Mouse (Mus musculus): Measurements from ENCODE around the gene Plpp7. TPM values are rescaled to one million over a fixed set of nuclear protein-coding genes. Genes with fewer than 3 reads are reported as not detected.
A peak's percentile ranks its signal among the peaks of the same experiment; 100 is the strongest.

Gene Plpp7
- total and polyA plus RNA-seq, 3 experiments = 0.25 TPM; not detected in 2

- no peak for DNase-seq (ENCODE audit: extremely low read depth)
Observed at GRCm38 (mm10) chr2:32131866-32132566, 36.7 kb downstream of the Plpp7 start.

DNA sequence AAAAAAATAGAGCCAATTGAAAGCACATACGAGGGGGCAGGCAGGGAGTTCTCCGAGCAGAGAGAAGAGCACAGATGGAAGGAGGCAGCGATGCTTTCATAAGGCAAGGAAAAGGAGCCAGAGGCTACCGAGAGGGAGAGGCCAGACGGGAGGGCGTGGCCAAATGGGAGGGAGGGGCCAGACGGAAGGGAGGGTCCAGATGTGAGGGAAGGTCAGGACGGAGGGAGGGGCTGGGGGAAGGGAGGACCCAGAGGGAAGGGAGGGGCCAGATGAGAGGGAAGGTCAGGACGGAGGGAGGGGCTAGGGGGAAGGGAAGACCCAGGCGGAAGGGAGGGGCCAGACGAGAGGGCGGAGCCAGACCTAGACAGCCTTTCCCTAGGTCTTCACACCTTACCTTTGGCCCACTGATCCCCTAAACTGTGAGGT, 37.3 kb downstream of the Plpp7 start:
- Histone ChIP-seq H3K36me3 (replicated peaks in 1 of 2; ENCODE audit: control insufficient read depth in 1 of 2, insufficient read depth in 1 of 2, low read length in 1 of 2) (no peaks in the 10 kb centered on the region), H3K4me1 (ENCODE audit: control insufficient read depth in 1 of 2, insufficient read depth in 2 of 2) (peaks cover 0 to 38% of the 10 kb centered on the region in 2 experiments; a peak in 3 of 4 replicates), H3K27ac (ENCODE audit: insufficient read depth, low read depth) (no peak overlapping the region), H3K9ac (ENCODE audit: insufficient read depth, low read depth) (no peak overlapping the region), H3K4me2 (ENCODE audit: insufficient read depth, low read depth, poor library complexity, severe bottlenecking) (peak overlapping the region; percentile 50), H3K27me3 (replicated peaks) (peaks cover 6% of the 10 kb centered on the region), H3K79me2 (replicated peaks; ENCODE audit: control insufficient read depth, extremely low read depth, insufficient read depth, poor library complexity, severe bottlenecking) (no peaks in the 10 kb centered on the region), H3K4me3 (replicated peaks in 1 of 3; ENCODE audit: low read depth in 2 of 3, low read length in 2 of 3, poor library complexity in 1 of 3) (no peak overlapping the region), H3K9me3 (replicated peaks; ENCODE audit: low read length) (no peaks in the 10 kb centered on the region)
- no peak for TF ChIP-seq CTCF (conservative IDR thresholded peaks at IDR 0.05 in 1 of 2, IDR thresholded peaks at IDR 0.05 in 1 of 2; ENCODE audit: low read depth in 2 of 2, low read length in 2 of 2)
- TF ChIP-seq MXI1 (IDR thresholded peaks at IDR 0.05; ENCODE audit: low read depth, low read length) = no peak
- no peak for TF ChIP-seq TCF12 (IDR thresholded peaks at IDR 0.05; ENCODE audit: low read depth, low read length)
- no peak for TF ChIP-seq USF1 (IDR thresholded peaks at IDR 0.05; ENCODE audit: low read depth, low read length)
- TF ChIP-seq ZNF384 (IDR thresholded peaks at IDR 0.05; ENCODE audit: low read depth, low read length) = peak; percentile 64; the same call in 1 of the 2 replicates
- no peak for TF ChIP-seq NRF1 (IDR thresholded peaks at IDR 0.05; ENCODE audit: low read depth, low read length)
- no peak for TF ChIP-seq EP300 (IDR thresholded peaks at IDR 0.05; ENCODE audit: low read length)
- TF ChIP-seq MAZ (IDR thresholded peaks at IDR 0.05; ENCODE audit: low read depth, low read length) = peak; percentile 67; the same call in 1 of the 2 replicates
- dilution Hi-C loops (cut with MboI; ENCODE audit: extremely low pct_ligation_motif_present, extremely low pct_unique_long_range_greater_than_20kb, low sequenced_read_pairs) = no loop called here
- in situ Hi-C loops (cut with MboI; ENCODE audit: low pct_ligation_motif_present, low pct_unique_long_range_greater_than_20kb, low sequenced_read_pairs) = loop anchor here (5.0 to 25.0 kb wide), 4 partner anchors 152 to 430 kb away; partner anchors contain the start of genes Dpm2, Golga2, Pip5kl1 and Swi5
- peak; percentile 90 for DNase-seq (ENCODE audit: extremely low read depth)

More at GRCm38 (mm10) chr2:32131866-32132566, 36.7 kb downstream of the Plpp7 start:
- Histone ChIP-seq H3K4me2 (ENCODE audit: insufficient read depth, low read depth, poor library complexity, severe bottlenecking) (peak overlapping the region; percentile 50), H3K79me2 (replicated peaks; ENCODE audit: control insufficient read depth, extremely low read depth, insufficient read depth, poor library complexity, severe bottlenecking) (no peaks in the 10 kb centered on the region), H3K4me1 (ENCODE audit: control insufficient read depth in 1 of 2, insufficient read depth in 2 of 2) (peaks cover 0 to 39% of the 10 kb centered on the region in 2 experiments; a peak in 3 of 4 replicates), H3K4me3 (replicated peaks in 1 of 3; ENCODE audit: low read depth in 2 of 3, low read length in 2 of 3, poor library complexity in 1 of 3) (no peak overlapping the region), H3K27me3 (replicated peaks) (peaks cover 6% of the 10 kb centered on the region), H3K36me3 (replicated peaks in 1 of 2; ENCODE audit: control insufficient read depth in 1 of 2, insufficient read depth in 1 of 2, low read length in 1 of 2) (no peaks in the 10 kb centered on the region), H3K27ac (ENCODE audit: insufficient read depth, low read depth) (no peak overlapping the region), H3K9ac (ENCODE audit: insufficient read depth, low read depth) (no peak overlapping the region), H3K9me3 (replicated peaks; ENCODE audit: low read length) (no peaks in the 10 kb centered on the region)
- TF ChIP-seq CHD2 (IDR thresholded peaks at IDR 0.05; ENCODE audit: low read length) = no peak
- TF ChIP-seq KAT2A (IDR thresholded peaks at IDR 0.05; ENCODE audit: insufficient replicate concordance, low read length) = no peak
- TF ChIP-seq CTCF (conservative IDR thresholded peaks at IDR 0.05 in 1 of 2, IDR thresholded peaks at IDR 0.05 in 1 of 2; ENCODE audit: low read depth in 2 of 2, low read length in 2 of 2) = no peak
- TF ChIP-seq HCFC1 (IDR thresholded peaks at IDR 0.05; ENCODE audit: low read depth, low read length) = no peak
- no peak for TF ChIP-seq MEF2A (IDR thresholded peaks at IDR 0.05; ENCODE audit: borderline replicate concordance, low read depth, low read length)
- no peak for TF ChIP-seq ZKSCAN1 (IDR thresholded peaks at IDR 0.05; ENCODE audit: borderline replicate concordance, low read depth, low read length)
- no peak for TF ChIP-seq JUN (IDR thresholded peaks at IDR 0.05; ENCODE audit: insufficient read depth, low read depth, low read length)
- no peak for TF ChIP-seq MAZ (IDR thresholded peaks at IDR 0.05; ENCODE audit: low read depth, low read length)
- dilution Hi-C loops (cut with MboI; ENCODE audit: extremely low pct_ligation_motif_present, extremely low pct_unique_long_range_greater_than_20kb, low sequenced_read_pairs) (no loop called here), in situ Hi-C loops (cut with MboI; ENCODE audit: low pct_ligation_motif_present, low pct_unique_long_range_greater_than_20kb, low sequenced_read_pairs) (loop anchor here (5.0 to 25.0 kb wide), 4 partner anchors 153 to 430 kb away; partner anchors contain the start of genes Dpm2, Golga2, Pip5kl1 and Swi5)

All from CH12.LX (cell line).